Mouse (Mus musculus) gastrocnemius, adult 18-20 months (tissue): ENCODE results near the gene Nppc. TPM values are rescaled to one million over a fixed set of nuclear protein-coding genes. Genes with fewer than 3 reads are reported as not detected.
A peak's percentile ranks its signal among the peaks of the same experiment; 100 is the strongest.

ENCODE experiments used
- DNase-seq: peaks from one replicate; pipeline ENCODE4 v3.0.0; 2021; ENCODE audit warnings: low spot score
- long read RNA-seq, 2 experiments: library from polyadenylated mRNA; stranded (forward); transcript quantifications; one replicate each; pipeline ENCODE4 v2.0.0; 2021
- total RNA-seq, 2 experiments: library from RNA; stranded (reverse); gene quantifications; 2 replicates each; pipeline ENCODE4 v1.2.3; 2021

Gene Nppc
- under 1 TPM; 0.30 to 0.59 TPM for total RNA-seq
- long read RNA-seq, experiment 1, partial matches to known transcripts, result 1 of 1 reads
- long read RNA-seq, experiment 1, other reads (novel, unspliced or antisense), result 0 of 1 reads
- long read RNA-seq, experiment 2, result 0 reads

DNA sequence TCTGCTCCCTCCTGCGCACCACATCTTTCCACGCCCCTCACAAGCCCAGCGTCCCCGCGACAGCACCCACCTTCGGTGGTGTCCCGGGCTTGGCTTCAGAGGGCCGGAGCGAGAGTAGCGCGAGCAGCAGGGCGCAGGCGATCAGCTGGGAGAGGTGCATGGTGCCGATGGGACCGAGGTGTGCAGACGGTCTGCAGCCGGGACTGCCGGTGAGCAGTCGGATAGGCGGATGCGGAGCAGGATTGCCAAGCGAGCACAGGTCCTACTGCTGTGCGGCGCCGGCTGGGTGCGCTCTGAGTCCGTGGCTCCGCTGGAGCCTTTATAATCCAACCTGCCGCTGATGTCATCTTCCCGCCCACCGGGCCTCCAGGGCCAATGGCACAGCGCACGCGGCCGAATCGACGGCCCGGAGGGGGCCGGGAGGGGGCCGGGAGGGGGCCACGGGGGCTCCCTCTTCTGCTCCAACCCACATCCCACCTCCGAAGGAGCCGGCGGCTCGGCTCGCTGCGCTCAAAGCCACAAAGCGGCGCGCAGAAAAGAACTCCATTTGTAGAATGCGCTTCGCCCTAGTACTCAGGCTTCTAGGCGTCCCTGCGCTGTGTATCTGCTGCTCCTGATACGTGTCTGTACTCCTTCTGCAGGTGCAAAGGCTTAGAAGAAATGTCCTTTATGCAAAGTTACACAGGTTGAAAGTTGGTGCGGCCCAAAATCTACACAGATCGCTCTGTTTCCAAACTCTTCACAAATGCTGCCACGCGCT is at the start of gene Nppc:
Gene Nppc, minus strand, starts transcription at position 293 of the 760 bp plus-strand sequence.
- DNase-seq, result peak; percentile 54

DNA sequence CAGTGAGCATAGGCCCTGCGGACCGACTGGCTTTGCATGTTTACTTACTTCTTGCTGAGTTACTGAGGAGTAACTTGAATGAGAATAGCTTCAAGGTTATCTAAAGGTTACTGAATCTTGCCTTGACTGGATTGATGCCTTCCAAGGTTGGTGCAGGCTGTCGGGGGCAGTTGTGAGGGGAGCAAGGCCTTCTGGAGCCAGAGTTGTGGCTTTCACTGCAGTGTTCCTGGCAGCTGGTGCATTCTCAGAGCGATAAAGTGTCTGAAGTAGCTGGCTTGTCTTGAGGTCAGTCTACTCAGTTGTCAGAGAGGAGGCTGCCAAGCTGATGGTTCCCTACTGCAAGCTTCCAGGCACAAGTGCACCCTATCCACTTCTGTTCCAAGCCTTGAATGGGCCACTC is 49.0 kb upstream of the Nppc start:
- DNase-seq, result peak; percentile 32

DNA sequence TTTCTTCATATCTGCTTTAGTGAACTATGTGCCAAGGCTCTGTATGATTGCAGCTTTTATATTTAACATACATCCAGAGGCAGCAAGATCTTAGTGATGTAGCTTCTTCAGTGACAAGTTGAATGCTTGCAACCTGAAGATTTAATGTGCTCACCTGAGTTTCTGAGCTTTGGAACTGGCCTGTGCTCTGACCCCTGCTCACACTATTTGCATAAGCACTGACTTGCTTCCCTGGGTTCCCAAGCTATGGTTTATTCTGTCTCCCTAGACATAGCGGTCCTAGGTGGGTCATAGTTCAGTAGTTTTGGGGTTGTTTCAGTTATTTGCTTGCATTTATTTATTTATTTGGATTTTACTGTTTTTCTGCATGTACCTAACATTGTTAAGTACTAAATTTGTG is 47.8 kb upstream of the Nppc start:
- DNase-seq, result no peak

DNA sequence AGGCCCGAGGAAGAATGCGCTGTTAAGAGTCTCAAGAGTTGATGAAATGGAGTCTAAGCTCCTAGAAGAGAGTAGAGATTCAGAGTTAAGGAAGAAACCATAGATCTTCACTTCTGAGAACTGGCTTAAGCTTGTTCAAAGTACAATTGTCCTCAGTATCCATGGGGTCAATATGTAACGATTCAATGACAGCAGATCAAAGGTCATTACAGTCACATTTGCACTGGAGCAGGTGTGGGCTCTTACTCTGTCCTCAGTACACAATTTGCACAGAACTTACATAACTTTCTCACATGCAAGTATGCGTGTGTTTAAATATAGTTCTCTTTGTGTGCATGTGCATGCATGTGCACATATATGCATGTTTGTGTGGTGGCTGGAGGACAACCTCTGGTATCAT is 42.7 kb upstream of the Nppc start:
- DNase-seq, result no peak

DNA sequence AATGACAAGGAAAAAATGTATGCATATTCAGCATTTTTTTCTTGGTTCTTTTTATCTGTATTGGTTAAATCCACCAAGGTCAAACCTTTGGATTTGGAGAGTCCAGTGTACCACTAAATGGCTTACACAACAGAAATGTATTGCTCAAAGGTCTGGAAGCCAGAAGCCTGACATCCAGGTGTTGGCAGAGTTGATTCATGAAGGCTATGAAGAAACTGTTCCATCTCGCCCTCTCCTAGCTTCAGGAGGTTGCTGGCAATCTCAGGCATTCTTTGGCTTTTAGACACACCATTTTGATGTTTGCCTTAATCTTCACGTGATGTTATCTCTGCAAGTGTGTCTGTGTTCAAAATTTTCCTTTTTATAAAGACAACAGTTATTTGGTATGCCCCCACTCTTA is 41.7 kb upstream of the Nppc start:
- no peak for DNase-seq

DNA sequence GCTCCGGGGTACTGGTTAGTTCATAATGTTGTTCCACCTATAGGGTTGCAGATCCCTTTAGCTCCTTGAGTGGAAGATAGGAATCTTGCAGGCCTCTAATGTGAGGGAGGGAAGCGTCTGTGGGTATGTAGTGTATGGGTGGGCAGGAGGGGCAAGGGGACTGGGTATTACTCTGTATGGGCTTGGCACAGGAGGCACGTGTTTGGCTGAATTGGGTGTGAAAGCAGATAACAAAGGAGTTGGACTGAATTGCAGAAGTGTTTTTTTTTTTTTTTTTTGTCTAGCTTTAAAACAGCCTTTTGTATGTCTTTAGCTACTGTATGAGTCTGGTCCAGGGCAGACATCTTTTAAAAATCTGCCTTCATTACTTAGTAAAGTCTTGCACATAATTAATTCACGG is 39.2 kb upstream of the Nppc start:
- no peak for DNase-seq

DNA sequence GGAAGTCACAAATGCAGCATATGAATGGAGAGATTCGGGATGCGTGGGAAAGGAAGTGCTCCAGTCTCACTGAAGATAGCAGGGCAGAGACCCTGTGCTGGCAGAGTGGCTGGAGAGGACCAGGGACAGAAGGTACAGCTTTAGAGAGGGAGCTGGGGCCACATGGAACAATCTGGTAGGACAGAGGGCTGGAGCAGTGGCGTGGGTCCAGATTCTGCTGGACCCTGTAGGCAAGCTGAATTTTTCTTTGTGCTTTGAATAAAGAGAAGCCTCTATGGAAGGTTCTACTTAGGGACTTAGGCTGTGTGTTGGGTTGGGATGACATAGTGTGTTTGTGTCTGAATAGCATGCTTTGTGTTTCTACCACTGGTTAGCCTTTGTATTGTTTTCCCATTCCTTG is 35.1 kb upstream of the Nppc start:
- no peak for DNase-seq

DNA sequence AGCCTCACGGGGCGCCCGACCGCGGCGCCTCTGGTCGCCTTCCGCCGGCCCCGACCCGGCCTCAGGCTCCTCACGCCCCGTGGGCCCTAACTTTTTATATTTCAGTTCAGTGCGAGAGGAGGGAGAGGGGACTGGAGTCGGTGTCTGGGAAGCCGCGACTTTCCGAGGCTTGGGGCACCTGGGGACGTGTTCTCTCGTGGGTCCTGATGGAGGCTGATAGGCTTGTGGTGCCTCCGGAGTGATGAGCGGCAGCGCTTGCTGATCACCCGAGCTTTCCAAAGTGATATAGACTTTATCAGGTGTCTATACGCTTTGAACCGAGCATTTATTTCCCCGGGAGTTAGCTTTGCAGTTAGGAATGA is 33.6 kb upstream of the Nppc start:
- DNase-seq, result no peak

DNA sequence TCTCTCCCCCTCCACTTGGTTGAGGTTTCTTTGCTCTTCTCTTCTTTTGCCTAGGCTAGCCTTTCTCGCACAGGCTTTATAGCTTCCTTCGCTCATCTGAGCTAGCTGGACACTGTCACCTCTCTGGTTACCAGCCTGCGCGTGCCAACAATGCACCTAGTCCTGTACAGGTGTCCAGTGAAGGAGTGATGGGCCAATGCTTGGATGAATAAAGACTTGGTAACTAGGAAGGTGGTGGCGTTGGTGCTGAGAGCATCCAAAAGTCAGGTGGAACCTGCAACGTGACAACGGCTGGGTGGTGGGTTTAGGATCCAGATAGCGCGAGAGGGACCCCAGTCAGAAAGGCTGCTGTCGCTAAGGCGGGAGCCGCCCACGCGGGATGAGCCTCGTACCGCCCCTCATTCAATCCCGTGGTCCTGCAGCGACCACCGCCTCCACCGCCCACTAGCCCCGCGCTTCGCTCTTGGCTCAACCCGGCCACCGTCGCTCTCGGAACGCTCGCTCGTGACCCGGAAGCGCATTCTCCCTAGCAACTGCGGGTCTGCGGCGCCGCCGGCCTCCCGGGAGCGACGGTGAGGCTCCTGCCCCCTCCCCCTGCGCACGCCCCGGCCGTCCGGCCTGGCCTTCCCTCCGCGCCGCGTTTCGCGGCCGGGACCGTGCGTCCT is 33.1 kb upstream of the Nppc start, which contains the start of gene Dis3l2:
Gene Dis3l2, plus strand, starts transcription at position 509 of the 665 bp plus-strand sequence.
- DNase-seq, result peak; percentile 82

DNA sequence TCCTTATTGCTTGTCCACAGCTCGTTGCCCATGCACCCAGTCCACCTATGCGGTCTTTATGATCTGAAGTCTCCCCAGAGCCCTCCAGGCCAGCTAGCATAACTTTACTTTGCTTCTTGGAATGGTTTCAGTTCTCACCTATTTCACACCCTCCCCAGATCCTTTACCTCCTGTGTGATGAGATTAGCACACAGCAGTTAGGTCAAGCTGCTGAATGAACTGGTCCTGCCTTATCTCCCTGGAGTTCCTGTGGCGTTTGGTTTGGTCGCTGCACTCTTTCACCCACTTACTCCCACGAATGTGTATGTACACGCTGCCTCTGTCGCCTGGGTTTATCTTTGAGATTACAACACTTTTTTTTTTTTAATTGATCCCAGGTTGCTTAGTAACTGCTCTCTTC is 30.0 kb upstream of the Nppc start:
- DNase-seq, result no peak

DNA sequence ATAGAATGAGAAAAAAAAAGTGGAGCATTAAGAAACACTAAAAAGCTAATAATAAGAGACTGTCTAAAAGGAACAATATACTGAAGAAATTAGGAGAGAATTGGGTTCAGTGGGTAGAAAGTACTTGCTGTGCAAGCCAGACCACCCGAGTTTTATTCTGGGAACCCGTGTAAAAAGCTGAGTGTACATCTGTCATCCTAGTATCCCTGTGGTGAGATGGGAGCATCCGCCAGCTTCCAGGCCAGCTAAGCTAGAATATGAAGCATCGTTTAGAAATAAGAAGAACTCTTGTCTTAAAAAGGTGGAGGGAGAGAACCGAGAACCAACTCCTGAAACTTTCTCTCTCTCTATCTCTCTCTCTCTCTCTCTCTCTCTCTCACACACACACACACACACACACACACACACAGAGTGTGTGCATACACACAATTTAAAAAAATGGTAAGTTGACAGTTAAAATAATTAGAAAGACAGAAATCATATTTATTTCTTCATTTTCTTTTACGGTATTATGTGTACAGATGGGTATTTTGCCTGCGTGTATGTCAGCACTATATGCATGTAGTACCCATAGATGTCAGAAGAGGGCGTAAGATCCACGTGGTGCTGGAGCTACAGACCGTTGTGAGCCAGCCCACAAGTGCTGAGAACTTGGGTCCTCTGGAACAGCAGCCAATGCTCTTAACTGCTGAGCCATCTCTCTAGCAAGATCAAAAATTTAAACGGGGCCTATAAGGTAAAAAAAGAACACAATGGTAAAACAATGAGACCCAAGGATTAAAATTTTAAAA is 29.2 kb upstream of the Nppc start:
- no peak for DNase-seq

DNA sequence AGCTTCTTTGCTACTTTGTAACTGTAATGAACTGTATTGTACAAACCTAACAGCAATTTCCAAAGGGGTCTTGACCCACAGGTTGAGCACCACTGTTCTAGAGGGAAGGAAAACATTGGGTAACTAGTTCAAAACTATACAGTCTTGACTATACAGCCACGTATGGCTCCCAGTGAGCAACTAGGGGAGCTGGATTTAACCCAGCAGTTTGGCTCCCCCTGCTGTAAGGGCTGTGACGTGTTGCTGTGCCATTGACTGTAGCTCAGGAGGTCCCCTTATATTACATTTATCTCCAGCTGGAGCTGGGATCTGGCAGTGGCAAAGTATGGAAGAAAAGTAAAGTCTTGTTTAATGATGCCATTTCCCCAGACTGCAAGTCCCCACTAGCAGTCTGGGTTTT is 28.4 kb upstream of the Nppc start:
- DNase-seq, result no peak

DNA sequence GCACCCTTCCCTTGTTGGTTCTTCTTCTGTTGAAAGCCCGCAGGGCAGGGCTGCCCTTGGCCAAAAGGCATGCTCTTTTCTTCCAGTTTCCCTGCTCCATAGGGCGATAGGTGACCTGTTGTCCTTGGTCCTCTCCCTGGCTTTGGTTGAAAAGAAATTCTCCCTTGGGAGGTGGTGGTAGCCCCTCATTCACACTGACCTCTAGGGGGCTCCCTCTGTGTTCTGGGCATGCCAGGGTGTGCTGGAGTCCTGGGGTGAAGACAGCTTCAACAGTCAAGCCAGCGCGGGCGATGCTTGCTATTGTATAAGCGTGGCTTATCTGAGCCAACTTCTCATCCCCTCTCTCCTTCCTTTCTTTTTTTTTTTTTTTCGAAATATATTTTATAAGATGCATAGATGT is 26.6 kb upstream of the Nppc start:
- DNase-seq, result no peak

DNA sequence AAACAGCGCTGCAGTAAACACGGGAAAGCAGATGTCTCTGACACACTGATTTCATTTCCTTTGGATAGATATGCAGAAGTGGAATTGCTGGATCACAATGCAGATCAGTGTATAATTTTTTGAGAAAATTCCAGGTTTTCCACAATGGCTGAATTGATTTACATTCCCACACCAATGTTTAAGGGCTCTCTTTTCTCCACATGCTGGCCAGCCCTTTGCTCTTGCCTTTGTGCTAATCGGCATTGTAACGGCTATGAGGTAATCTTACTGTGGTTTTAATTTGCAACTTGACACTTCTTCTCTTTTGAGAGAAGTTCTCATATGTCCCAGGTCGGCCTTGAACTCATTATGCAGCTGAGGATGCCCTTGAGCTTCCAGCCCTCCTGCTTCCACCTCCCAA is 20.7 kb upstream of the Nppc start:
- DNase-seq, result no peak

DNA sequence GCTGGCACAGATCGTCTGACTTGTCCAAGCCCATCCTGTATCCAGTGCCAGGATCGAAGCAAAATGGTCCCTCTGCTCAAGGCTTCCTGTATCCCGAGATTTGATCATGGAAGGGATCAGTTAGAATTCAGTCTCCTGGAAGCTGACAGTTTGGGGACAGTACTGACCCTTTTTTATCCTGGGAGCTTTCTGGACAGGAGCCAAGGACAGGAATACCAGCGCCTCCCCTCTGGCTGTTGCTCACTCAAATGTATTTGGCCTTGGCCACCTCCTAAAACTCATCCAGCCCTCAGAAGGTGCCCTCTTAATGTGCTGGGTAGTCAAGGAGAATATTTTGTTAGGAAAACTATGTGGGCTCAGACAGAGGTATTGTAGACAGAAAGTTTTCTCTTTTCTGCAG is 16.9 kb upstream of the Nppc start:
- no peak for DNase-seq

DNA sequence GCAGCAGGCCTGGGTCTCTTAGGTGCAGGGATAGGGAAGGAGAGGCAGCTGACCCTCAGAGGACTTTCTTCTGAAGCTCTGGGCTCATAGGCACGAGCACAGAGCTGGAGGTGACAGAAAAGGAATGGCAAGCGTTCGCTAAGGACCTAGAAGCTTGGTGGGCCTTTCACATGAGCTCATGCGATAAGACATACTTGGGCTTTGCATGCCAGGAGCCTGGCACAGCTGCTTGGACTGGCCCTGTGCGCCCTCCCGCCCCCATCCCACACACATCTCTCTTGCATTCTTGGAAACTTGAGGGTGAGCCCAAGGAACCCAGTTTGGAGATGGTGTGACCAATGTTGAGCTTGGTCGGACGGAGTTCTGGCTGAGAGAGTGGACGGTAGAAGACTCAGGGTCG is 8.3 kb upstream of the Nppc start:
- no peak for DNase-seq

DNA sequence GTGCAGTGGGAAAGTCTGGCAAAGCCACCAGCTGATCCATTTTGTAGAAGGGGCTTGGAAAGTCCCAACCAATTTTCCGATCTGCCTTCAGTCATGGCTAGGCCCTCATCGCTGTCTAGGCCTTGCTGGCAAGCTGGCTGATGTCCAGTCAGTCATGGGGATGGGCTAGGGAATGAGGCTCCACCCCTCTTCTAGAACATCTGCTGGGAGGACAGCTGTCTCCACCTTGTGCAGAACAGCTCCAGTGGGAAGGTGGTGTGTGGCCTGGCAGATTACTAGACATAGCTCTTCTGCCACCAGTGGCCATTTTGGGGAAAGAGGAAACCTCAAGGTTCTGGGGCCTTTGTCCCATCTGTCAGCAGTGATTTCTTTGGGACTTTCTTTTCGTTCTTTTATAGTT is 7.3 kb upstream of the Nppc start:
- no peak for DNase-seq

DNA sequence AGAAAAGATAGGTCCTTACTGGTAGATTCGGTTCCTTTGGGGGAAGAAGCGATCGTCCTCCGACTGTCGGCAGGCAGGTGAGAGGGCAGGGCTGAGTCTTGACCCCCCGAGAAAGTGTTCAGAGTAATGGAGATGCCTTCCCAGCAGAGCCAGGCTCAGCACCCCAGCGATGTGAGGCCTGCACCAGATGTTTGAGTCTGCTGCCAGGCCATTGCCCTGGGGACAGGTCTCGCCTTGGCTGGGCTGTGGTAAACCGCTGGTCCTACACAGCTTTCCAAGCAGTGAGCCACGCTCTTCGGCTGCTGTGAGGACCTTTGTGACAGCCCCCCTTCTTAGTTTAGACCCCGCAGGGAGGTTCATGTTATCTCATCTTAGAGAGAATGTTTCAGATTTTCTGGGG is 4.8 kb upstream of the Nppc start:
- peak; percentile 74 for DNase-seq

DNA sequence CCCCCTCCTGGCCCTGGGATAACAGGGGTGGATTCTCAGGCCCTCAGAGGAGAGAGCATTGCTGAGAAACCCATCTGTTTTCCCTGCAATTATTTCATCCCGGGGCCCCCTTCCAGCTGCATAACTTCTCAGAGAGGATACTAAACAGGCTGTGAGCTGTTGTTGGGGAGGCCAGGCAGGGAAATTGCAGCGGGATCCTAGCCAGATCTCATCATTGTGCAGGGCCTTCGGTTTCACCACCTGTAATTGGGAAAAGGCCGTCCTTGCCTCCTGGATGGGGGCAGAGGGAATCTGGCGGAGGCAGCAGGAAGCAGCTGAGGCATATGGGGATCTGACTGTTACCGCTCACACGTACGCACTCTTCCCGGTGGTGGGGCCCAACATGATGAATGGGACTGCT is 4.0 kb upstream of the Nppc start:
- DNase-seq, result peak; percentile 19

DNA sequence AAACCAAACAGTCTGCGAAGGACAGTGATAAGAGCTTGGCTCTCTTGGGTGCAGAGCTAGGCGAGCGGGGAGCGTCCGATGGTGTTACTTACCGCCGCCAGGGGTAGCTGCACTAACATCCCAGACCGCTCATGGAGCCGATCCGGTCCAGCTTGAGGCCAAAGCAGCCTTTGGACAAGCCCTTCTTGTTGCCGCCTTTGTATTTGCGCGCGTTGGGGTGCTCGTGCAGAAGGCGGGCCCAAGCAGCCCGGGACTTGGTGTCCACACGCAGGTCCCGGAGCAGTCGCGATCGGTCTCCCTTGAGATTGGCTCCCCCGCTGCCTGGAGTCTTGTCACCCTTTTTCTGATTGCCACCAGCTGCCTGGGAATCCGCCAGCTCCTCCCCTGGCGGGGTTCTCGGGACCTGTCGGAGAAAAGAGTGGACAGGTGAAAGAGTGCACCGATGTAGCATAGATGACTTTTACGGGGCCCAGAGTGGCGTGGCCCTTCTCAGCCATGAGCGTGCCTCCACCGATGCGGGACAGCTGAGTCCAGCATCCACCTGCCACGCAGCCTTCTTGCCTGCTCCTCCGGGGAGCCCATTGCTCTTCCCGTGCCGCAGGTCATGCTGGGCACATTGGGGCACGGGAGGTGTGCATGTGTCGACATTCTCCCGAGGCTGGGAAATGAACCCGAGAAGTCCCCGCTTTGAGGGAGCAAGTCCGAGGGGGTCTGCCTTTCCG is 658 bp downstream of the Nppc start:
- peak; percentile 66 for DNase-seq

DNA sequence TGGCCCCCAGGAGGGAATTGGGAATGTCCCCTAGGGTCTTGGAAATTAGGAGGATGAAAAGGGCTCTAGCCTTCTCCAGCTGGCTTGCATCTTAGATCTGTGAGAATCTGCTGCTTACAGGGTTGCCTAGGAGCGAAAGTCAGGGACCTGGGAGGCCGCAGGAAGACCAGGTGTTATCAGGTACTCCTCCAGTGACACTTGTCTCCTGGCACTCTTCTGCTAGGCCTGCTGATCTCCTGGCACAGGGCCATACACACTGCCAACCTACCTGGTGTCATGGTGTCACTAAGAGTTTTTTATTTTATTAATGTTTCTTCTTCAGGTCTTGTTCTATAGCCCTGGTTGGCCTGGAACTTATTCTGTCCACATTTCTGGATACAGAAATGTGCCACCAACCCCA is 5.3 kb downstream of the Nppc start:
- DNase-seq, result no peak

DNA sequence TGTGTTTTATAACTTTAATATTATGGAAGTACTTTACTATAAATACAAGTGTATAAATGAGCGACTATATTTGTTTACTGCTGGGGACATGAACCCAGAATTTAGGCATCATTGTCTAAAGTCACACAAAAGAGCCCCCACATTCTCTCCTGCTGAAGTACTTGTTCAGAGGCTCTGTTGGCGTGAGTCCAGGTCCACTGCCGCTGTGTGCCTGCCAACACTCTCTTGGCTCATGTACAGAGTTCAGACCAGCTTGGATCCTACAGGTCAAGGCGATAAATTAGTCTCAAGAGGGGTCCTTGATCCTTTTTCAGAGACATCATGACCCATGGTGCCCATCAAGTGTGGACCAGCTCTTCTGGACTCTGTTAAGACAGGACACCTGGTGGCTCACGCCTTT is 13.3 kb downstream of the Nppc start:
- no peak for DNase-seq
